Mouse (Mus musculus) right cerebral cortex, postnatal 10 days (tissue): ENCODE measurements around the gene Mrps21.

Experiments used
- DNase-seq, 2 experiments: peaks; one replicate each; pipeline ENCODE4 v3.0.0; 2021; ENCODE audit warnings: low spot score in 2 of 2

Mrps21 gene

DNA sequence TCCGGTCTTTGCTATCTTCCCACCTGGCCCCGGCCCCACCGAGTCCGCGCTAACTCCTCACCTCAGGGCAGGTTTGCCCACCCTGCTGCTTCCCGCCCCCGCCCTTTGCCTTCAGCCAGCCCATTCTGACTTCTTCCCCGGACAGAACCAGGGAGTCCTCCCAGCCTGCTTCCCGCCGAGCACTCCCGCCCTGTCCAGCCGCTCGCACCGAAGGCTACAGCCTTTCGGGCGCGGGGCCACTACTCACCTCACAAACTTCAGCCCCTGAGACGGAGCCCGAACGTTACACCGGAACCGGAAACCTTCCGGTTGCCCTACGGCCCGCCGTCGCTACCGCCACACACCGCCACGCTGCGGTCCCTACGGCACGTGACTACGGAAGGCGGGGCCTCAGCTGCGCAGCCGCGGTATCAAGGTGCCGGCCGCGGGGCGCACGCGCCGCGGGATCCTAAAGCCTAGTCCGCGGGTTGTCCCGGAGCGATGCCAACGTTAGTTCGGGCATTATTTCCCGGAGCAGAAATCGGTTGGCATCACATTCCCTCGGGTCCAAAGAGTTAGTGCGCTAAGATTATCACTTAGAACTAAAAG, 15.7 kb downstream of the Mrps21 start, which contains the start of gene Prpf3:
Gene Prpf3 (minus strand): TSS at position 384 of the 588 bp plus-strand sequence.
- DNase-seq, result peak; percentile 96

DNA sequence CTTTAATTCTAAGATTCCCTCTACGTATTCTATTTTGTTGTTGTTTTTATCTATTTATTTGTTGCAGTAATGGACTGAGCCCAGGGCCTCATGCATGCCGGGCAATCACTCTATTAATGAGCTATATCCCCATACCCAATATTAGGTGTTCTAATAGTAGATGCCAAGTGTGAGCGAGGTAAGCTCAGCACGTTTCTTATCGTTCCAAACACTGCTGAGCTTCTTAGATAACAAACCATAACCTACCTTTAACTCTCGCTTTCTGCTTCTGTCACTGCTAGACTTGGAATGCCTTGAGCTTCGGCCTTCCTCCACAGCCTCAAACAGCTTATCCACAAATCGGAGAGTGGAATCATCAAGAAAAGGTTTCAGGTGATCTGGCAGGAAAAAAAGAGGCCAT, 20.0 kb downstream of the Mrps21 start:
- no peak for DNase-seq

DNA sequence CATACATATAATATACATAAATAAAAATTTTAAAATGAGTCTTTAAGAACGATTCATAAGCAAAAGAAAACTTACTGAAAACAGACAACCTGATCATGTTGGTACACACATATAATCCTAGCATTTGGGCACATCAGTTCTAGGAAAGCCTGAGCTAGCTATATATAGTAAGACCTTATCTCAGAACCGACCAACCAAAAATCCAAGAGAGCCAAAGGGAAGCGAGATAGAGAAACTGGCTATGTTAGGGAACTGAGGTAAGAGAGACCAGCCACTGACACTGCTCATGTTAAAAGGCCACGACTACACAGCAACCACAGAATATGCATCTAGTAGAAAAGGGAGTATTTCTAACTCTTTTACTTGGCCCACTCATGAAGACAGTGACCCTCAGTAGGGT, 20.7 kb downstream of the Mrps21 start:
- DNase-seq, result no peak

DNA sequence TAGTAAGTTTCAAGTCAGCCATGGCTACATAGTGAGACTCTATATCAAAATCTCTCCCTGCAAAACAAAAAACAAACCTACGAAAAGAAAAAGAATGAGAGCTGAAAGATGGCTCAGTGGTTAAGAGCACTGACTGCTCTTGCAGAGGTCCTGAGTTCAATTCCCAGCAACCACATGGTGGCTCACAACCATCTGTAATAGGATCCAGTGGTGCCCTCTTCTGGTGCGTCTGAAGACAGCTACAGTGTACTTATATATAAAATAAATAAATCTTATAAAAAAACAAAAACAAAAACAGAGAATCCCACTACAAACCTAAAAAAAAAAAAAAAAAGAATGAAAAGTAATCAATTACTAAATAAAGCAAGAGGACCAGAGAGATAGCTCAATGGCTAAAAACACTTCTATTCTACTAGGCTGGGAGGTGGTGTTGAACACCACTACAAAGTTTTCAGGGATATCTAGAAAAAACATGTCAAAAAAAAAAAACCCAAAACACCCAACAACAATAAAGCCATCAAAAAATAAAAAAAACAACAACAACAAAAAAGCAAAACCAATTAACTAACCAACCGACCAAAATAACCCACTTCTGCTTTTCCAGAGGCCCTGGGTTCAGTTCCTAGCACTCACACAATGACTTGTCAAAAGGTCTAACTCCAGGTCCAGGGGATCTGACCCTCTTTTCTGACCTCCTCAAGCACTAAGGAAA, 28.7 kb downstream of the Mrps21 start:
- no peak for DNase-seq

DNA sequence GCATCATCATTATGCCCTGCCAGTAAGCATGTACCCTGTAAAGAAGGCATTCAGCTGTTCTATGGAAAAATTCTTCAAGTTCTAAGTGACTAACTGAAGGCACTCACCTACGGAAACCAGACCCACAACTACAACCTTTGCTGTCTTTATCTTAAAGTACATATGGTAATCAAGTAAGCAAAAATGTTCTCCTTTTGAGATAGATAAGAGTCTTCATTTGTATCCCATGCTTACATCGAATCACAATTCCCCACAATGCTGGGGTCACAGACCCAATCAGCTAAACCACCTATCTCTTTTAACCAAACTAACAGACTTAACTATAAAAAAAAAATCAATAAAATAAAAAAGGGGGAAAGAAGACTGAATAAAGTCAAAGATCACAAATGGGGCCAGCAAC, 32.1 kb downstream of the Mrps21 start:
- DNase-seq, result no peak

DNA sequence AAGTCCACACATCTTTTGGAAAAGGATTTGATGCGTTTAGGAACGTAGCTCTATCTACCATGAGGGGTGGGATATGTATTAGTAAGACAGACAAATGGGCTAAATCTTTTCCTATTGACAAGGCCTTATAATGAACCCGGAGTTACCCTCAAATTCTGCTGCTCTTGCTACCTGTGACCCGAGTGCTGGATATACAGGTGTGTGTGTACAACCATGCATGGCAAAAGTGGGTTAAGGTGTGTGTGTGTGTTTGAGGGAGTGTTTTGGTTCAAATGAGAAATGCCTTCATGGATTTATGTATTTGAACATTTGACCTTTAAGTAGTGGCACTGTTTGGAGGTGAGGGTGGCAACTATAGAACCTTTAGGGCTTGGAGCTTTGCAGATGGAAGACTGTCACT, 42.3 kb downstream of the Mrps21 start:
- DNase-seq, result no peak

DNA sequence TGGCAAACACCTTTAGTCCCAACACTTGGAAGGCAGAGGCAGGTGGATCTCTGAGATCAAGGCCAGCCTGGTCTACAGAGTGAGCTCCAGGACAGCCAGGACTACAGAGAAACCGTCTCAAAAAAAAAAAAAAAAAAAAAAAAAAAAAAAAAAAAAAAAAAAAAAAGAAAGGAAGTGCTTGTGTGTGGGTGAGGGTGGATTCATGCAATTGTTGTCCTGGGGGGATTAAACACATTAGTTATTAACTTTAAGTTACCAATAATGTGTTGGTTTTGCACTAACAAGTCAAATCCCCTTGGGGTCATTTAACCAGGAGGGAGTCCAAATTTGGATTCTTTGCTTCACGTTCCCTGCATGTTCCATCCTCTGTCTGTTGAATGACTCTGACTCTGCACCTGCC, 45.0 kb downstream of the Mrps21 start:
- DNase-seq, result no peak

DNA sequence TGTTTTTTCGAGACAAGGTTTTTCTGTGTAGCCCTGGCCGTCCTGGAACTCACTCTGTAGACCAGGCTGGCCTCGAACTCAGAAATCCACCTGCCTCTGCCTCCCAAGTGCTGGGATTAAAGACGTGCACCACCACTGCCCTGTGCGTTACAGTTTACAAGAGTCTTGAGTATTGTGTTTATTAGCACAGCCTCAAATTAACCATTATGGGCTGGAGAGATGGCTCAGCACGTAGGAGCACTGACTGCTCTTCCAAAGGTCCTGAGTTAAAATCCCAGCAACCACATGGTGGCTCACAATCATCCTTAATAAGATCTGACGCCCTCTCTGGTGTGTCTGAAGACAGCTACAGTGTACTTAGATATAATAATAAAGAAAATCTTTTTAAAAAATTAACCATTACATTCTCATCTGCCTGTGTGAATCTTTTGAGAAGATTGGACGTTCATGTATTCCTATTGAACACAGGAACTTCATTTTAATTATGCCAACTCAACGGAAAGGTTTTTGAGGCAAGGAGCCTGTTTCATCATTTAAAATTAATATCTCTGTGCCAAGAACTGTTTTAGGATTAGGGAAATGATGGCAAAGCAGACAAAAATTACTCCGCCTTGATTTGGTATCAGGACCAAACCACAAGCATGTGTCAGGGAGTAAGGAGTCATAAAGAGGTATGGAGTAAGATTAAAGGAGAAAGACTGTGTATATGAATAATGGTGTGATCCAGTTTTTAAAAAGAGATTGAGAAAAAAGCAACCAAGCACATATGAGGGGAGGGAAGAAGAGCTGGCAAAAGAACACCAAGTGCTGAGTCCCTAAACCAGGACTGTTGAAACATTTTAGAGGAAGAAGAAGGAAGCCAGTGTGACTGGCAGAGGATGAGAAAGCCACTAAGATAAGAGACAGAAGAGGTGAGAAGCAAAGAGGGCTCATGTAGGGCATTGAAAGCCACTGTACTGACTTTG, 51.0 kb downstream of the Mrps21 start:
- DNase-seq, result no peak

DNA sequence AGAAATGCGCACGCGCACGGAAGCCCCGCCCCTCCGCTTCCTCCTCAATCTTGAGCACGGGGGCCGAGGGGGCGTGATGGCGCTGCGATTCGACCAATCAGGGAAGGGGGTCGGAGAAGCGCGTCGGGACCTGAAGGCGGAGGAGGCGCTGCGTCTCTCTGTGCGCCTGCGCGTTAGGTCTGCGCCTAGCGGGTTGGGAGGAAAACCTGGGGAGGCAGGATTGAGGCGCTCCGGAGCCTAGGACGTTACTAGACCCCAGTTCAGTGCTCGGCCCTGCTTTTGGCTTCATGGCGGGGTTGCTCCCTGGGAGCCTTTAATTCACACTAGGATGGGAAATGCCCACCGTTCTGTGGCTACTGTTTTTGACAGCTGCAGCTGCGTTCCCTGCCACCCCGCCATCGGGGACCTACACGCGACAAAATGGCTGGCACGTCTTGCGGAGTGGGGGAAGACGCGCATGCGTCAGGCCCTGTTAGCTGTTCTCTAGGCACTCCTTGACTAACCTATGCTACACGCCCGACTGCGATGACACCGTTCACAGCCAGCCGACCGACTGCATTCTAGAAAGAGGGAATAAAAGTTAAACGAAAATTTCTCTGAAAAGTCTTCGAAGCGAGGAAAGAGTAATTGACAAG, 51.9 kb downstream of the Mrps21 start:
- peak; percentile 100 for DNase-seq

DNA sequence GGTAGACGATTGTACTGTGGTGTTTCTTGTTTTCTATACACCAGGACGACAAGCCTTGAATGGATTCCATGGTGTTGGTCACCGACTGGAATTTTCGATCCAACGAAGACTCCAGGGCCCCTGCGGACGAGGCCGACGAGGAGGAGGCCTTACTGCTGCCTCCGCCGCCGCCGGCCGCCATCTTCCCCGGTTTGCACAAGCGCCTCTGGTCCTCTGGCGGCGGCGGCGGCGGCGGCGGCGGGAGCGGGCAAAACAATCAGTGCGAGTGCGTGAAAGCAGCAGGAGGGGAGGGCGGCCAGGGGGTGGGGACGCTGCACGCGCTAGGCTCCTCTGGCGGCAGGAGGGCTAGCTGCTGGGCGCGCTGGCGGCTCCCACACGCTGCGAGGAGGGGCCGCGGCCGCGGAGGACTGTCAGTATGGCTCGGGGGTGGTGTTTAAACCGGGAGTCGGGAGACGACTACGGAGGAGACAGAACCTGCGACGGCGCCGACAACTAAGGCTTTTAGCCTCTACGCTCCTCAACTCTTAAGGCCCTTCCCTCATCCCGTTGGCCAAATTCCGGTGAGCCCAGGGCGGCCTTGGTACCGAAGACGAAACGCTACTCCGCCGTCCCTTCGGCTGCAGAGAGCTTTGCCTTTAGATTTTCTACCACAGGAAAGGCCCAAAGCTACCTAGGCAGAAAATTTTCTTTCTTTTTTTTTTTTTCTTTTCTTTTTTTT, 52.6 kb downstream of the Mrps21 start, which contains the start of gene Rprd2:
Gene Rprd2 (minus strand): TSS at position 293 of the 718 bp plus-strand sequence.
- DNase-seq, result peak; percentile 88 to 89

DNA sequence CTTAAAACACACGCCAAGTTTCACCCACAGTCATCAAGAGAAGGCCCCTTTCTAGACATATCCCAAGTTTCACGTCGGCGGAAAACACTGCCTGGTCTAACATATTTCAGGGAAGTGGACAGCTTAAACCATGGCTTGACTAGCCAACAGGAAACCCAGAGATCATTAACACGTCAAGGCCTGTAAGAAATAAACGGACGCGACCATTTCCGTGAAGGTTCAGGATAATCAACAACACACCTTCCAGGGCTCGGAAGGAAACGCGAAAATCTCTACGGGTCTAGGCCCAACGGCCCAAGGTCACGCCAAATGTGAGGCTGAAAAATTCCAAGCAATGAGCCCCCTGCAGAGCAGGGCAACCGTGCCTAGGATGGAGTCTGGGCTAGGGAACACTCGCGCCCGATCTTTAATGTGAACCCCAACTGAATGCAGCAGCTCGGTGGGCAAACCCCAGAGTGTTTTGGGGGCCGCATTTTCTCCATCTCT, 53.2 kb downstream of the Mrps21 start:
- DNase-seq, result peak; percentile 56

DNA sequence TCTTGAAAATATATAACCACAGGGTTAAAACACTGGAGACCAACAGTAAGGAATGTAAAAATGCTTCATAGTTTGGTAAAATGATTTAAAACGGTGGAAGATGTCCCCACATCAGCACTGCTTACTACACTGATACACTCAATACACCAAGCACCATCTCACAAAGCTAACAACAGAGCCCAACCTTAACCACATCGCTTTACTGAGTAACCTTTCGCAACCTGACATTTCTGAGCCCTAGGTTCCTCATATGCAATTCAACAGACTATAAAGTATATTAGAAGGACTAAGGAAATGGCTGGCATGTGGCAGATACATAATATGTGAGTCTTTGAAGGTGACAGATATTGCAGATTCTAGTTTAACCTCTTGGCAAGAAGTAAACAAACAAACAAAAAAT, 54.6 kb downstream of the Mrps21 start:
- DNase-seq, result no peak
